Mouse (Mus musculus) heart, adult 2 months (tissue): Measurements from ENCODE around the gene Tcf7l1.

ENCODE experiments used
- CTCF ChIP-seq: fragments of 200-600 bp; IDR thresholded peaks from 2 replicates; pipeline ENCODE4 v1.8.1; 2022; ENCODE audit warnings: antibody characterized with exemption, mild to moderate bottlenecking, moderate library complexity
- POLR2A ChIP-seq: fragments of 200-500 bp; IDR thresholded peaks from 2 replicates; pipeline ENCODE4 v1.6.1; 2011; ENCODE audit warnings: mild to moderate bottlenecking, low read depth, low read length, control low read depth; ENCODE audit not compliant: insufficient read depth

- TF ChIP-seq CTCF (no peak), POLR2A (no peak)
Measured at GRCm38 (mm10) chr6:72733375-72733774, 55.7 kb downstream of the Tcf7l1 start.
